Mouse (Mus musculus) midbrain, embryonic 14.5 days (tissue): Measurements from ENCODE around the gene Mctp1. TPM values are rescaled to one million over a fixed set of nuclear protein-coding genes. Genes with fewer than 3 reads are reported as not detected.
"Not testable (repeated sequence)": the region's sequence is repeated elsewhere in the genome, so short reads cannot be mapped to it uniquely, and the experiment has no call there.

Experiments used
- ATAC-seq: fragments of 200-750 bp; cut with Nextera tagmentation; 2 replicates; pipeline ENCODE4 v1.8.0; 2017; ENCODE audit warnings: moderate number of reproducible peaks, moderate library complexity; ENCODE audit not compliant: low FRiP score, low TSS enrichment
- DNase-seq: peaks from one replicate; pipeline ENCODE4 v3.0.0-alpha.2; 2015
- H3K27ac ChIP-seq: fragments of 300-500 bp; sonication (generic); replicated peaks from 2 replicates; pipeline ENCODE4 v1.5.1; 2014; ENCODE audit warnings: mild to moderate bottlenecking, low read depth, low read length, moderate library complexity
- H3K27me3 ChIP-seq: fragments of 300-500 bp; sonication (generic); 2 replicates; pipeline ENCODE4 v1.6.1; 2014; ENCODE audit warnings: low read length, control low read depth, mixed read lengths; ENCODE audit not compliant: control insufficient read depth, insufficient read depth
- H3K36me3 ChIP-seq: fragments of 300-500 bp; sonication (generic); 2 replicates; pipeline ENCODE4 v1.6.1; 2014; ENCODE audit warnings: low read length, control low read depth; ENCODE audit not compliant: control insufficient read depth, insufficient read depth
- H3K4me1 ChIP-seq: fragments of 300-500 bp; sonication (generic); 2 replicates; pipeline ENCODE4 v1.6.1; 2014; ENCODE audit warnings: mild to moderate bottlenecking, antibody characterized with exemption, low read length, control low read depth; ENCODE audit not compliant: control insufficient read depth, insufficient read depth
- H3K4me2 ChIP-seq: fragments of 300-500 bp; sonication (generic); 2 replicates; pipeline ENCODE4 v1.6.1; 2014; ENCODE audit warnings: mild to moderate bottlenecking, low read length, moderate library complexity
- H3K4me3 ChIP-seq: fragments of 300-500 bp; sonication (generic); replicated peaks from 2 replicates; pipeline ENCODE4 v1.5.1; 2014; ENCODE audit warnings: low read depth, low read length
- H3K9ac ChIP-seq: fragments of 300-500 bp; sonication (generic); replicated peaks from 2 replicates; pipeline ENCODE4 v1.6.1; 2014; ENCODE audit warnings: mild to moderate bottlenecking, low read length, moderate library complexity
- H3K9me3 ChIP-seq: fragments of 300-500 bp; sonication (generic); 2 replicates; pipeline ENCODE4 v1.6.1; 2016; ENCODE audit warnings: low read length, control low read depth, mixed read lengths; ENCODE audit not compliant: control insufficient read depth
- WGBS: fragments of 180-500 bp; shearing (Covaris S2); extraction: QIAGEN DNeasy Blood & Tissue Kit; methylation state at CpG from one replicate; pipeline ENCODE4 v1.1.7; 2014; 5-methylcytosine and 5-hydroxymethylcytosine counted together
- polyA plus RNA-seq: library from polyadenylated mRNA; unstranded; fragments of >200 nt; fragmentation: Nextera tagmentation; extraction: Ambion mirVana; gene quantifications from 2 replicates; pipeline ENCODE4 v1.2.1, GENCODE M21; 2014

The Mctp1 gene
- polyA plus RNA-seq, 1 experiment from 2014 or later: 6.1 TPM

GRCm38 (mm10) chr13:76564061-76564460 is 179.7 kb downstream of the Mctp1 start:
- no peak overlapping the region for H3K9ac ChIP-seq
- H3K4me1 ChIP-seq: no peaks in the 10 kb centered on the region
- no peak for ATAC-seq
- H3K27me3 ChIP-seq: no peaks in the 10 kb centered on the region
- no peak overlapping the region for H3K27ac ChIP-seq
- DNase-seq: no peak
- no peak overlapping the region for H3K4me2 ChIP-seq
- H3K36me3 ChIP-seq: no peaks in the 10 kb centered on the region
- H3K9me3 ChIP-seq: no peaks in the 10 kb centered on the region
- H3K4me3 ChIP-seq: no peak overlapping the region

GRCm38 (mm10) chr13:76566024-76566423 is 181.7 kb downstream of the Mctp1 start:
- Histone ChIP-seq H3K27me3 (no peaks in the 10 kb centered on the region), H3K9ac (no peak overlapping the region), H3K9me3 (no peaks in the 10 kb centered on the region), H3K4me3 (no peak overlapping the region), H3K4me1 (no peaks in the 10 kb centered on the region), H3K27ac (no peak overlapping the region), H3K36me3 (no peaks in the 10 kb centered on the region), H3K4me2 (no peak overlapping the region)
- ATAC-seq: no peak
- DNase-seq: no peak
- 94% methylated on average over 3 of the region's 3 CpGs for WGBS

- ATAC-seq (no peak), DNase-seq (no peak)
- Histone ChIP-seq H3K27me3 (no peaks in the 10 kb centered on the region), H3K9ac (no peak overlapping the region), H3K4me1 (no peaks in the 10 kb centered on the region), H3K4me2 (no peak overlapping the region), H3K36me3 (no peaks in the 10 kb centered on the region), H3K9me3 (no peaks in the 10 kb centered on the region), H3K27ac (no peak overlapping the region), H3K4me3 (no peak overlapping the region)
- 86% methylated on average over 4 of the region's 4 CpGs for WGBS
Measured at GRCm38 (mm10) chr13:76567448-76567847, 183.1 kb downstream of the Mctp1 start.

GRCm38 (mm10) chr13:76568569-76569211 is 184.4 kb downstream of the Mctp1 start:
- H3K4me3 ChIP-seq: no peak overlapping the region
- H3K9ac ChIP-seq: no peak overlapping the region
- DNase-seq (peak; percentile 5), ATAC-seq (no peak)
- 66% methylated on average over 2 of the region's 2 CpGs for WGBS
- H3K4me2 ChIP-seq: no peak overlapping the region
- H3K36me3 ChIP-seq: no peaks in the 10 kb centered on the region
- H3K27me3 ChIP-seq: no peaks in the 10 kb centered on the region
- no peak overlapping the region for H3K27ac ChIP-seq
- no peaks in the 10 kb centered on the region for H3K9me3 ChIP-seq
- H3K4me1 ChIP-seq: no peaks in the 10 kb centered on the region

GRCm38 (mm10) chr13:76579414-76579813 is 195.1 kb downstream of the Mctp1 start:
- ATAC-seq: no peak
- no peaks in the 10 kb centered on the region for H3K27me3 ChIP-seq
- no peak for DNase-seq
- H3K4me1 ChIP-seq: no peaks in the 10 kb centered on the region
- 47% methylated on average over 5 of the region's 5 CpGs for WGBS
- H3K4me2 ChIP-seq: no peak overlapping the region
- H3K9me3 ChIP-seq: no peaks in the 10 kb centered on the region
- no peak overlapping the region for H3K9ac ChIP-seq
- H3K27ac ChIP-seq: no peak overlapping the region
- no peak overlapping the region for H3K4me3 ChIP-seq
- no peaks in the 10 kb centered on the region for H3K36me3 ChIP-seq

- H3K9ac ChIP-seq: no peak overlapping the region
- no peak overlapping the region for H3K27ac ChIP-seq
- H3K4me2 ChIP-seq: no peak overlapping the region
- no peaks in the 10 kb centered on the region for H3K9me3 ChIP-seq
- 85% methylated on average over 3 of the region's 3 CpGs for WGBS
- ATAC-seq (no peak), DNase-seq (no peak)
- H3K4me1 ChIP-seq: no peaks in the 10 kb centered on the region
- no peak overlapping the region for H3K4me3 ChIP-seq
- H3K27me3 ChIP-seq: no peaks in the 10 kb centered on the region
- no peaks in the 10 kb centered on the region for H3K36me3 ChIP-seq
Measured at GRCm38 (mm10) chr13:76585447-76585846, 201.1 kb downstream of the Mctp1 start.

- H3K36me3 ChIP-seq, H3K27ac ChIP-seq, DNase-seq, H3K27me3 ChIP-seq, H3K9me3 ChIP-seq, H3K4me3 ChIP-seq, H3K4me2 ChIP-seq, H3K4me1 ChIP-seq, H3K9ac ChIP-seq: not testable (repeated sequence)
- 88% methylated on average over 11 of the region's 11 CpGs for WGBS
- ATAC-seq: peak; percentile 70; the same call in 1 of the 2 replicates
Measured at GRCm38 (mm10) chr13:76590709-76591108, 206.4 kb downstream of the Mctp1 start.

GRCm38 (mm10) chr13:76591189-76591588 is 206.9 kb downstream of the Mctp1 start:
- ATAC-seq (no peak), DNase-seq (no peak)
- no peaks in the 10 kb centered on the region for H3K27me3 ChIP-seq
- H3K9ac ChIP-seq: no peak overlapping the region
- H3K27ac ChIP-seq: no peak overlapping the region
- no peaks in the 10 kb centered on the region for H3K4me1 ChIP-seq
- no peaks in the 10 kb centered on the region for H3K9me3 ChIP-seq
- no peaks in the 10 kb centered on the region for H3K36me3 ChIP-seq
- H3K4me2 ChIP-seq: no peak overlapping the region
- H3K4me3 ChIP-seq: no peak overlapping the region

- Histone ChIP-seq H3K4me1 (no peaks in the 10 kb centered on the region), H3K36me3 (no peaks in the 10 kb centered on the region), H3K9ac (no peak overlapping the region), H3K4me3 (no peak overlapping the region), H3K9me3 (no peaks in the 10 kb centered on the region), H3K4me2 (no peak overlapping the region), H3K27me3 (no peaks in the 10 kb centered on the region), H3K27ac (no peak overlapping the region)
- 87% methylated on average over 1 of the region's 1 CpGs for WGBS
- no peak for ATAC-seq
- no peak for DNase-seq
Measured at GRCm38 (mm10) chr13:76591692-76592091, 207.4 kb downstream of the Mctp1 start.
